Mouse (Mus musculus): ENCODE measurements around the gene Mgat5.

The Mgat5 gene

DNA sequence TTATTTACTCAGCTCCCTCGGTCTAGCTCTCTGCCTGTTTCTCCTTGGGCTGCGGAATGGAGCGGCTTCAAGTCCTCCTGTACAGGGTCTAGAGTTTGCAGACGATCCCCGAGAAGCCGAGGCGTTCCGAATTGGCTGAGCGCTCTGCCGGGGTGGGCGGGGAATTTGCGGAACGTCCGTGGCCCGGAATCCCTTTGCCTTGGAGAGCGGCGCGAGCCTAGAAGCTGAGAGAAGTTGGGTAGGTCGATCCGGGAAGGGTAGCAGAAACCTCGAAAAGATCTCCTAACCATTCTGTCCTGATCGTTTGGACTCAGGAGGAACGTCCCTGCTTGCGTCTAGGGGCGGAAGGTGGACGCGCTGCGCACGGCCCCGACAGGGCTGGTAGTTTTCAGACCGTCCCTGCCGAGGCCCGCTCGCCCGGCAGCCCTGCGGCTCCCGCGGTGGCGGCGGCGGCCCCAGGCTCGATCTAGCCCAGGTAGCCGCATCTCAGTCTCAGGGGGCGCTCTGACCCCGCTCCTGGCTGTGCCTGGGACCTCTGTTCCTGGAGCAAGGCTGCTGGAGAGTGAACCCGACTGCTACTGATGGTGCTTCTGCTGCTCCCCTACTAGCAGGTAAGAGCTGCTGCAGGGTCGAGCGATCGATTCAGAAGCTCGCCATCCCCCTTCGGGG lies at the start of gene Mgat5:
Gene Mgat5, plus strand, starts transcription at position 199 of the 669 bp plus-strand sequence.
- DNase-seq (ENCODE audit: low spot score in 2 of 2) = peak; percentile 73 to 84

DNA sequence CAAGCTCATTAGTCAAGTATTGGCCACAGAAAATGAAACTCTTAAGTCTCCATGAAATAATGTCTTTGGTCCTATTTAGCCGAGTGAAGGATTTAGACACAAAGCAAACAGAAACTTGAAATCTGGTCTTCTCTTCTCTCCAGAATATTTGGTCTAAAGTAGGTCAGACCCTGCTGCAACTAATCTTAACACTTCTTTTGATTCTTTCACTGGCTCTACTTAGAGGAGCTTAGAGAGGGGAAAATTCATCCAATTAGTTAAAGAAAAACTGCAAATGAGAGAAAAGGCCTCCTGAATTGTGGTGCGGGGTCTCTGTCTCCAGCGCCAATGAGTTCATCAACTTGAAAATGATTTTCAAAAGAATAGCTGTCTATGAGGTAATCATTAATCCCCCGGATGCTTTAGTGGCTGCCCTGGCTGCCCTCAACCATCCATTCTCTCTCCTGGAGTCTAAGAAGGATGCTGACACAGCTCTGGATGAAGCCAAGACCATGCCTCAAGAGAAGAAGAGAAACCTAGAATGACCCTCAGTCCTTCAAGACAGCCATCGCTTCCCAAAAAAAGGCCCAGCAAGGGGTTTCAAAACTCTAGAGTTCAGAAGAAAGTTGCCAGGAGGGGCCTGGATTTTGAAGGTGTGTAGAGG lies 44.6 kb upstream of the Mgat5 start:
- no peak for DNase-seq (ENCODE audit: low spot score in 2 of 2)

DNA sequence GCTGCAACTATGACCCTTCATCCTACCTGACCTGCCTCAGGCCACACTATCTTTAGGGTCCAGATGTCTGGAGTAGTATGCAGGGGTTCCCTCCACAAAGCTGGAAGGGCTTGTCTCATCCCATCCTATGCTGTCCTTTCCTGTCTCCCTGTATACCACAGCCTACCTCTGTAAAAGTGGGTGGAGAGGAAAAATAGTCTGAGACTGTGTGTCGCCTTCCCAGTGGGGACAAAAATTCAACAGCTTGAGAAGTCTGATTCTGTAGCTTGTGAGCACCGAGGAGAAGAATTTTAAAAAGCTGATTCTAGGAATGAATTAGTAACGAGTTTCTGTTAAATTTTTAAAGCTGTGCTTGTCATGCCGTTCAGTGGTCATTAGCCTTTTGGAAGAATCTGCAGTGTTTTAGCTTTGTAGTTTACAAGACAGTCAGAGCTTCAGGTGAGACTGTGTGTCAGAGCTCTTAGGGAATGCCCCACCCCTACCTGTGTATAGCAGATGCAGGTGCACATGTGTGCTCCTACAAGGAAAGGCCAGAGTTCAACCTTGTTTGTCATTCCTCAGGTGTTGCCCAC lies 40.1 kb upstream of the Mgat5 start:
- no peak for DNase-seq (ENCODE audit: low spot score in 2 of 2)

DNA sequence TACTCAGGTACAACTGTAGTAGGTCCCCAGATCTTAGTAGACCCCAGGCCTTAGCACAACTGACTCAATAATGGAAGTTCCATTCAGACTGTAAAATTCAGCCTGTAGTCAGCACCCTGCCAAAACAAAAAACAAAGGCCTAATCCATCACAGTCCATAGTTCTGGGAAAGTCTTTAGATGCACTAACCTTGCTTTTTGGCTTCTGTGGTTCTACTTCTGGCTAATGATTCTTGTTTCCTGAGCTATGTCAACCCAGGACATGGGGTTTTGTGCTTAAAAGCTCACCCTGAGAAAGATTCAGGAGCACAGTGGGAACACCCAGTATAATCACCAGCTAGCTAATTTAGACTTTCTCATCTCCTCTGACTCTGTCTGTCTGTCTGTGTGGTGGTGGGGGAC lies 38.3 kb upstream of the Mgat5 start:
- no peak for DNase-seq (ENCODE audit: low spot score in 2 of 2)

DNA sequence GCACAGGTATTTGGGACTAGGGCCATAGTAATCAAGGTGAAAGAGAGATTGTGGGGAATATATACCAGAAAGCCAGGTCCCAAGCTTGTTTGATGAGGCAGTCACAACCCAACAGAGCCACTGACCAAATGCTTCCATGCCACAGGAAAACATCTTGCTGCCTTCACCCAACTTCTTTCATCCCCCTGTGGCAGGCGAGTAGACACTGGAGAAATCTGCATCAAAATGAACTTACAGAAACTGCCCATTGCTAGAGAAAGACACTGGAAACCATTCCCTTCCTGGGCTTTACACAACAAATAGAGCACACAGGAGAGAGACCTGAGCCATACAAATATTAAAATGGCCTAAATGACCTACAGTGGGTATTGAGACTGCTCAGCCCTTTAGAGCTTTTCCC lies 37.2 kb upstream of the Mgat5 start:
- no peak for DNase-seq (ENCODE audit: low spot score in 2 of 2)

DNA sequence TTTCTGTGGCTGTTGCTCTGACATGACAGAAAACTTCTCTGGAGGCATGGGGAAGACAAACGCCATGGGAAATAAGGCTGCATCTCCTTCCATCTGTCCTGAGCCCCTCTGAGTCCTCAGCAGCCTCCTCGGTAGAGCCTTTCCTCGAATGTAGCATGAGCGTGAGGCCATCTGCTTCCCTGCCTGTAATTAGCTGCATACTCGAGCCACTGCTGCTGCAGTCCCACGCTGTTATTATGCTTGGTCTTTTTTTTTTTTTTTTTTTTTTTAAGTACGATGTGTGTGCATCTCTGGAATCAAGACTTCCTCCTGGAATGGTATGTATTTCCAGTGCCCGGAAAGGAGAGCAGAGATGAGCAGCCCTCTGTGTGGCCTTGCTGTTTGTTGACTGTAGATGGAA lies 36.6 kb upstream of the Mgat5 start:
- no peak for DNase-seq (ENCODE audit: low spot score in 2 of 2)

DNA sequence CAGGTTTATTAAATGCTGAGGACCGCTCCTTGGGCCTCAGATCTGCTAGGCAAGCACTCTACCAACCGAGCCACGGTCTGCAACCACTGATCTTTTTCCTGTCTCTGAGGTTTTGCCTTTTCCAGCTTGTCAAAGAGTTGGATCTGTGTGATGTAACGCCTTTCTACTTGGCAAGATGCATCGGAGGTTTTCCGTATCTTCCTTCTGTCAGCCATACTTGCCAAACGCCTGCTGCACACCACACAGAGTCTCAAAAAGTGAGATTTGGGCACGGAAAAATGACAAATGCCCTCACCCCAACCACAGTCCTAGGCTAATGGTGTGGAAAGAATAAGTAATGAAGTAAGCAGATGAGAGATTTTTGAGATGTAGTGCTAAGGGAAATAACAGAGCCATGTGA lies 35.3 kb upstream of the Mgat5 start:
- no peak for DNase-seq (ENCODE audit: low spot score in 2 of 2)

DNA sequence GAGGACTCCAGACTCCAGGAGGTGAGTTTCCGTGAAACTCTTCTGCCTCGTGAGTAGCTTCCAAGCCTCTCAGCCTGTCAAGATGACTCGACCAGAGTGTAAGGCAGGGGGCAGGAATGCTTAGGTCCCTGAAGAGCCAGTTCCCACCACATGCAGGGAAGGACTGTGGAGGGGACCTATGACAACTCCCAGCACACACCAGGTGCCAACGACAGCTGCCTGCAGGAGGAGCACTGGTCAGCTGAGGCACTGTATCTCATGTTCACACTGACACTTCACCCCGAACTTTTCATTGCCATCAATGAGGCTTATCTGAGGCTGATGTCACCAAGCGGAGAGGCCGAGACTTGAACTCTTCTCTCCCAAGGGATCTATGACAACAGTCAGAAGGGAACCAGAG lies 33.5 kb upstream of the Mgat5 start:
- no peak for DNase-seq (ENCODE audit: low spot score in 2 of 2)

DNA sequence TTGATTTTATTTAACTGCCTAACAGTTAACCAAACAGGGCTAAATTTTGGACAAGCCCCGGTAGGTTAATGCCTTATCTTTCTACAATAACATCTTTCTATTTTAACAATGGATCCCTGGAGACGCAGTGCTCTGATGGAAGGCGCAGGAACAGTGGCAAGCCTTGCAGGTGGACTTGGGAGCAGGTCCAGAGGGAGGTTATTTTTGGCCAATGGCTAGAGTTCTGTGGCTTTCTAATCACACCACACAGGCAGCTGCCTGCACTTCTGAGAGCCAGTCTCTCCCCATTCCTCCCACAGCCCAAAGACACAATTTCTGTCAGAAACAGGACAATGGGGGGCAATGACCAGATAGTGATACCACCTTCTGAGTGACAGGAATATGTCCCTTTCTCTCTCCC lies 31.4 kb upstream of the Mgat5 start:
- DNase-seq (ENCODE audit: low spot score in 2 of 2) = no peak

DNA sequence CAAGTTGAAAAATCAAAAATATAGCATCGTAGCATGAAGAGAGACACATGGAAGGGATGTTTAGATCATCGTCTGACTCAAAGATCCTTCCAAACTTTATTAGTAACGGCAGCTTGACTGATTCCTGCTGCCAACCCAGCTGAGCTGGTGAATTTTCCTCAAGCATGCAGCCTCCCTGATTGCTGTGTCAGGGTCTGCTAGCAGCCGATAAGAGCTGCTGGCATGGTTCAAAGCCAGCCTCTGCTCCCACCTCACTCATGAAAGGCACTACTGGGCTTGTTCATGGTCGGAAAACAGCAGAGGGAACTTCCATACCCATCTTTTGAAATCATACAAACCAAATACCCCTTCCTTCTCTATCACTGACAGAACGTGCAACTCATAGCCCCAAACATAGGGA lies 12.4 kb upstream of the Mgat5 start:
- no peak for DNase-seq (ENCODE audit: low spot score in 2 of 2)

DNA sequence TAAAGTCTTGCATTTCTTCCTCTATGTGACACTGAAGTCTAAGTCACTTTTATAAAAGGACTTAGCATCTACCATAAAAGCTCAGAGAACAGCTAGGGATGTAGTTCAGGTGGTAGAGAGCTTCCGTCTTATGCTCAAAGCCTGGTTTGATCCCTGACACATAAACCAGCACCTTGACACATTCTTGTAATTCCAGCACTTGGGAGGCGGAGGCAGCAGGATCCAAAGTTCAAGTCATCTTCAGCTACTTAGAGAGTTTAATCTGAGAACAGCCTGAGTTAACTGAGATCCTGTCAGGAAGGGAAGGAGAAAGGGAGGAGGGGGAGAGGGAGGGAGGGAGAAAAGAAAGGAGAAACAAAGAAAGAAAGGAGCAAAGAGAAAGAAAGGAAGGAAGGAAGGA lies 5.6 kb upstream of the Mgat5 start:
- DNase-seq (ENCODE audit: low spot score in 2 of 2) = no peak

DNA sequence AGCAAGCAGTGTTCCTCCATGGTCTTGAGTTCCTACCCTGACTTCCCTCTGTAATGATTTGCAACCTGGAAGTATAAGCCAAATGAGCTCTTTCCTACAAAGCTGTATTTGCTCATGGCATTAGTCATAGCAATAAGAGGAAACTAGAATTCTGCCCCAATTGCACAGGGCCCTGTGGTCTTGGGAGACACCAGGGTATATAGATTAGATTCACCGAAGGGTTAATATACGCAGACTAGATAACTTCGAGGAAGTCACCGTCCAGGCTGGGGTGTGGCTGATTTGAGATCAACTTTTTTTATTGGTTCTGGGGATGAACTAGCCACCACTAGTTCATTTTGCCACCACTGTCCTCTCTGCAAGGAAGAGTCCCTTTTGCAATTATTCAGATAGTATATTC lies 2.5 kb upstream of the Mgat5 start:
- DNase-seq (ENCODE audit: low spot score in 2 of 2) = no peak

DNA sequence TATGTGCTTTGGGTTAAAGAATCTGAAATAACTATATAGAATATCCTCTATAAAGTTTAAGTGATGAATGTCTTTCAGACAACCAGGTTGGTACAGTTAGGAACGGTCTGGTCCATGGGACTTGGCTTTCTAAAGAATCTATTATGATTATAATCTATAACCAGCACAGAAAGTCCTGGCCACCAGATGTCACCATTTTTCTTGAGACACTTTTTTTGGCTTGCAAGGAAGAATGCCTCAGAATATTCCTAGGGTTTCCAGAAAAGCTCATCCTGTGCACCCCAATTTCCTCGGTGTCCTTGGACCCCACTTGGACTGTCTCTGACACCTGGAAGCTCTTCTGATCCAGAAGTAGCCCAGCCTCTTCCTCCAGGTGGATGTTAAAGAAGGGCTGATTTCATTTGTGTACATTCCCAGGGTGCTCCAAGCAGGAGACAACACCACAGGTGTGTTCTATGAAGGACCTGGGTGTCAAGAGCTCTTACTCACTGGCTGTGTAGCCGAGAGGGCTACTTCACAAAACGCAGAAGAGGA lies 1.5 kb upstream of the Mgat5 start:
- DNase-seq (ENCODE audit: low spot score in 2 of 2) = peak in 1 of 2 experiments; percentile 31

DNA sequence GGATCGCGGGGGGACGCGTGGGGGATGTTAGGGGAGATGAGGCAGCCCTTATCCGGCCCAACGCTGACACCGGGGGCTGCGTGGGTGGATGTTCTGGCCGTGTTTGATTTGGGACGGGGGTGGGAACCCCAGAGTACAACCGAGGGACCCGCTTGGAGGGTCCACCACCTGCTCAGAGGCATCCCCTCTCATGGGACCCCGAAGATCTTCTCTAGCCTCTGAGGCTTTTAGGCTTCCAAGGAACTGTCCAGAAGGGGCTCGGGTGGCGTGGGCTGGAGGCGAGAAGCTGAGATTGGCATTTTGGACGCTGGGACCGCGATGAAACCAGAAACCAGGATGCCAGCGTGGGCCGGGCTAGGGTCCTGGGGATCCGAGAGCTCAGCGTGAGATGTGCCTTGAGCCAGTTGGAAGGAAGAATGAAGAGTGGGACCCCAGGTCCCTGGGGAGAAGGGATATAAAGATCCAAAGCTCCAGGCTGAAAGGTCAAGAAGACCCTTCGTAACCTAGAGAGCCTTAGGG lies 745 bp downstream of the Mgat5 start:
- DNase-seq (ENCODE audit: low spot score in 2 of 2) = peak in 1 of 2 experiments; percentile 11

DNA sequence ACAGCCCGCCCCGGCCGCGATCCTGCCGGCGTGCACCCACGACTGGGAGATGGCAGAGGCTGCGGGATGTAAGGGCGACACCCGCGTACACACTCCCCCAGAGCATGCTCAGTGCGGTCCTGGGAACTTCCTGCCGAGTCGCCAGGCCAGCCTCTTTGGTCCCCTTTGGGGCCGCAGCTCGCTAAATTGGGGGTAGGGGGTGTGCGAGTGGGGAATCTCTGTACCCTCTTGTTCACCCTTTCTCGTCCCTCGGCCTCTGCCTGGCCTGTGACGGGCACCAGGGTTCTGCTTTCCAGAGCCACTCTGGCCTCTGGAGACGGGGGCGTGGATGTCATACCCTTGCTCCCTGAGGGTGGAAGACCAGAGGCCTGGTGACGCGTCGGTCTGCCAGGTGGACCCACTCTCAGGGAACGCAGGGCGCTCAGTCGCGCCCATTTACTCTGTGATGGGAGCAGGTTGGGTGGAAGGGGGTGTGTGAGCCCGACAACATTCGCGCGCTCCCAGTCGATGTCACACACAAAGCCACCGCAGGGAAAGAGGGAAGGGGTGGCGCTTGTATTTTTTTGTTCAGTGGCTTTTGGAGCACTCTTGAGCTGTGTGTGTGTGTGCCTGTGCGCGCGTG lies 1.3 kb downstream of the Mgat5 start:
- DNase-seq (ENCODE audit: low spot score in 2 of 2) = peak; percentile 20 to 31

DNA sequence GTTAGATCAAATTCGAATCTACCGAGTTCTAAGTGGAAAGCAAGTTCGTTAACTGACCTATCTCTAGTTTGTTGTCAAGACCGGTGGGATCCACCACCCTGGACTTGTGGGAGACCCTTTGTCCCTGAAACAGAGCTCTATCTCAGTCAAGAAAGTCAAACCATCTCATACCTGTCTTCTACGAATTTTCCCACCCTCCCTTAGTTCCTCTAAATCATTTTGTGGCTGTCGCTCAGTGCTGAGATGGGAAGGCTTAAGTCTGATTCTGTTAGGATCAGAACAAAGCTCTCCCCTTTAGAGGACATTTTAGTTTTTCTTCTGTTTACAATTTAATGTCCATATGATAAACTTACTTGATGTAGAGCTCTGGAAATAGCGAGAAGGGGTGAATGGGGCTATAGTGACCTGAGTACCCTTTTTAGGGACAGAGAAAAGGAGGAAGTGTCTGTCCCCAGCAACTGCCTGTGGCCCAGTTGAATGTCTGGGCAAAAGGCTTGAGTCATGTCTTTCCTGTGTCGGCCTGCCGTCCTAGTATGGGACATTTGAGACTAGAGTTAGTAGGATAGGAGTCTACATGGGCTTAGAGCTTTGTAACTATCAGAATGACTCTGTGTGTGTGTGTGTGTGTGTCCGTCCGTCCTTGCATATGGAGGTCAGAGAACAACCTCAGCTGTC lies 2.2 kb downstream of the Mgat5 start:
- DNase-seq (ENCODE audit: low spot score in 2 of 2) = no peak

DNA sequence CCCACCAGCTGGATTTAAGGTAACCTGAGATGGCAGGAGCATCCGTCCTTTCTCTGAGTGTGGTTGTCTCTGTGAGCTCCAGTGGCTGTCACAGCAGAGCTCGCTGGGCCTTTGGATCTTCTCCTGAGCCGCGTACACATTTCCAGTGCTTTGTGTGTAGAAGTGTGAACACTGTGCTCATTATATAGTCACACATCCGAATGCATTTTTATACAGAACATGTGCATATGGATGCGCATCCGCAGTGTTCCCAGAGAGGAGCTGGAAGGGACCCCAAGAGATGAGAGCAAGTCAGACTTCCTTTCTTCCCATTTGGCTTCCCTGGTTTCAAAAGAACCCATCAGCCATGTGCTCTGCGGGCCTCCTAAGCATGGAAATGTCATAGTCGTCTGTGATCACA lies 3.4 kb downstream of the Mgat5 start:
- DNase-seq (ENCODE audit: low spot score in 2 of 2) = no peak

DNA sequence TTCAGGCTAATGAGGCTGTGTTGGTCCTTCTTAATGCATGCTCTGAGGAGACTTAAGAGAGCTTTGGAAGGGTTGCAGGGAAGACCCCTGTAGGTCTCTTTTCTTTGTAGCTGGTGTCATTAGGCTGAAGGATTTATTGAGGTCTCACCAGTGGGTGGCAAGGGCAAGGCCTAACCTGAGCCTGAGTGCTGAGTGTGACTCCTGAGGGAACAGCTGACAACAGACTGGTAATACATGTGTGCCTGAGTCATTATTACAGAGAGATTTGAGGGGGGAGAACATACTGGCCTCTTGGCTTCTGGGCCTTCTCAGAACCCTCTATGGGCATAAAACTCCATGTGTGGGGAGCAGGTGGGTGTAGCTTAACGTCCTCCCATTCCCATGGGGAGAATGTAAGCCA lies 8.0 kb downstream of the Mgat5 start:
- no peak for DNase-seq (ENCODE audit: low spot score in 2 of 2)

DNA sequence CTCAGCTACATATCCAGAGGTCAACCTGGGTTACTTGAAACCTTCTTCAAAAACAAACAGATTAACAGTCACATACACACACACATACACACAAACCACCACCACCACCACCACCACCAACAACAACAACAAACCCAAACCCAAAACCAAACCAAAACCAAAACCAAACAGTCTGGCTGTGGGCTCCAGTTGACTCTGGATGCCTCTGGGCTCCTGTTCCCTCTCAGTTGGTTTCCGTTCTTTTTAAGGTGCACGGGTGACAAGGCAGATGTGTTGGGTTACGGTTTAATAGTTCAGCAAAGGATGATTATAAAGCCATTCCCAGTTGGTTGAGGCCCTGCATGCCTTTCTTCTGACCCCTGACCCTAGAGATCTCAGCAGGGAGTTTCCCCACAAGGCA lies 8.6 kb downstream of the Mgat5 start:
- DNase-seq (ENCODE audit: low spot score in 2 of 2) = no peak

DNA sequence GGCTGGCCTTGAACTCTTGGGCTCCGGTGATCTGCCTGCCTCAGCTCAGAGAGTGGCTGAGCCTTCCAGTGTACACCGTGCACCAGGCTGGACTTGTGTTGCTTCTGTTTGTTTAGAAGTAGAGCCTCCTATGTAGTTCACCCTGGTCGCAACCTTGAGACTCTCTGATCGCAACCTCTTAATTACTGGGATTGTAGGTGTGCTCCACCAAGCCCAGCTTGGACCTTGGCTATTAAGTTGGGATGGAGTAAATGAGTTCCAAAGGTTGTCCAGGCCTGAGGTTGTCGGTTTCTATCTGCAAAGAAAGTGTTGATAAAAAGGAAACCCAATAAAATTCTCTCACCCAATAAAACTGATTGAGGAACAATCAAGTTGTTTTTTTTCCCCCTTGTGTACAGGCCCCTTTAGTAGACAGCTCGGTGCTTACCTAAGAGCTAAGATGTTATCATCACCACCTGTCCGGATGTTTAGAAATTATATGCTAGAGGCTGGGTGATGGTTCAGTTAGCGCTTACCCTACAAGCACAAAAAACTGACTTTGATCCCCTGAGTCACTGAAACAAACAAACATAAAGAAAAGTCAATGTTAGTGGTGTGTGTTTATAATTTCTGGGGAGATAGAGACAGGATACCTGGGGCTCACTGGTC lies 9.9 kb downstream of the Mgat5 start:
- no peak for DNase-seq (ENCODE audit: low spot score in 2 of 2)

DNA sequence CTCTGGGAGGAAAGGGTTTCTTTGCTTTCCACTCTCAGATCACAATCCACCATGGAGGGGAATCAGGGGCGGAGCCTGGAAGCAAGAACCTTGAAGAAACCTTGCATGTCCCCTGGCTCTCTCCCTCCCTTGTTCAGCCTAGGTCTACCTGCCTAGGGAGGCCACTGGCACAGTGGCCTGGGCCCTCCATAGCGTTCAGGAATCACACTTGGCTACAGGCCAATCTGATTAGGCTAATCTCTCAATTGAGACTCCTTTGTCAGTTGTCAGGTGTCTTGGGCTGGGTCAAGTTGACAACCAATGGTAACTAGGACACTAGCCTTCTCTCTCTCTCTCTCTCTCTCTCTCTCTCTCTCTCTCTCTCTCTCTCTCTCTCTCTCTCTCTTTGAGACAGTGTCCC lies 12.2 kb downstream of the Mgat5 start:
- no peak for DNase-seq (ENCODE audit: low spot score in 2 of 2)
